Mouse (Mus musculus) adrenal gland, adult 8-10 months (tissue): ENCODE data around the gene Ppp1r13l. TPM values are rescaled to one million over a fixed set of nuclear protein-coding genes. Genes with fewer than 3 reads are reported as not detected.
A peak's percentile ranks its signal among the peaks of the same experiment; 100 is the strongest.

Source experiments
- DNase-seq: peaks from one replicate; pipeline ENCODE4 v3.0.0; 2022
- total RNA-seq, 4 experiments: library from RNA; stranded (reverse); gene quantifications; 2 replicates each; pipeline ENCODE4 v1.2.4; 2022

Ppp1r13l gene
- 10 to 100 TPM in 1 of 4 experiments, 1 to 10 TPM in 3; 6.4 to 12.5 (median 8.4) TPM for total RNA-seq

- DNase-seq: peak; percentile 83
Measured at GRCm38 (mm10) chr7:19359299-19359891, at the start of gene Ppp1r13l, which contains the start of gene Cd3eap. Gene Ppp1r13l, plus strand, starts transcription at chr7:19359749. Gene Cd3eap, minus strand, starts transcription at chr7:19359483.

DNA sequence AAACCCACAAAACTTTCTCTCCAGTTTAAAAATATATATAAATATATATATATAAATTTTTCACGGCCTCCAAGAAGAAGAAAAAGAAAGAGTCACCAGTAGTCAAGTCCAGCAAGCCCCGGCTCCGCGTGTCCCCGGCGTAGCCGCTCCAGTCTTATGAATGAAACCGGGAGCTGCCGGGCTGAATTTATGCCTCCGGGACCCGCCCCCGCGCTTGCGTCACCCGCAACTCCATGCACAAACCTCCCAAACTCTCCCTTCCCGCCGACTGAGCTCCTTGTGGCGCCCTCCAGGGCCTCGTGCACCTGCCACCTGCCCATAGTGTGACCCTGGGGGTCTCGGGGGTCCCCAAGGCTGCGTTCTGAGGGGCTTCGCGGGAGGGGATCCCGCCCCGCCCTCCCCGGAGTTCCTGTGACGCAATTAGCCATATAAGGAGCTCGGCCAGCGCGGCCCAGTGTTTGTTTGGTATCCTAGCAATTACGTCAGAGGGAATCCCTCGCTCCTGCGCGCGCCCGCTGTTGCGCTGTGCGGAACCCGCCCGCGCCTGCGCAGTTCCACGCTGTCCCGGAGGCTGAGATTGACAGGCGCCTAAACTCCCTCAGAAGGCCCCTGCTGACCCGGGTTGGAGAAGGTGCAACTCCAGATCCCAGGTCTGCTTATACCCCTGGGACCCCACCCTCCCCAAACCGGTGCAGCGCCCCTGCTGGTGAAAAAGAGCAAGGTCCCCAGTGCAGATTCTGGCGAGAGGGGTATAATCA lies 49.5 kb upstream of the Ppp1r13l start, which contains the start of gene Fosb:
Gene Fosb, minus strand, starts transcription at position 168 of the 758 bp plus-strand sequence.
- peak; percentile 93 for DNase-seq

GRCm38 (mm10) chr7:19311991-19312390 lies 47.6 kb upstream of the Ppp1r13l start:
- DNase-seq: no peak

DNA sequence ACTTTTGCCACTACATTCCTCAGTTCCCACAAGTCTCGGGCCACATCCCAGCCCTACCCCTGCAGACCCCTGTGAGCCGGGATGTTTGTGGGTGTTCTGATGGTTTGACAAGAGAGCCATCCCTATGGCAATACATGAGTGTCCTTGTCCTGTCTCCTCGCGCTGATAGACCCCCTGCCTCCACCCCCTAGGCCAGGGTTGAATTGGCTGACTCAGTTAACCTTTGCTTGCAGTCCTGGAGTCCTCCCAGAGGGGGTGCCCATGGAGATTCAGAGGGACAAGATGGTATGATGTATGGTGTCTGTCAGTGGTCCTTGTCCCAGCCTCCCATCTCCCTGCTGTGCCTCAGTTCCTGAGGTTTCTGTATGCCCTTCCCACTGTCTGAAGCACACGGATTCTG lies 45.5 kb upstream of the Ppp1r13l start:
- DNase-seq: no peak

DNA sequence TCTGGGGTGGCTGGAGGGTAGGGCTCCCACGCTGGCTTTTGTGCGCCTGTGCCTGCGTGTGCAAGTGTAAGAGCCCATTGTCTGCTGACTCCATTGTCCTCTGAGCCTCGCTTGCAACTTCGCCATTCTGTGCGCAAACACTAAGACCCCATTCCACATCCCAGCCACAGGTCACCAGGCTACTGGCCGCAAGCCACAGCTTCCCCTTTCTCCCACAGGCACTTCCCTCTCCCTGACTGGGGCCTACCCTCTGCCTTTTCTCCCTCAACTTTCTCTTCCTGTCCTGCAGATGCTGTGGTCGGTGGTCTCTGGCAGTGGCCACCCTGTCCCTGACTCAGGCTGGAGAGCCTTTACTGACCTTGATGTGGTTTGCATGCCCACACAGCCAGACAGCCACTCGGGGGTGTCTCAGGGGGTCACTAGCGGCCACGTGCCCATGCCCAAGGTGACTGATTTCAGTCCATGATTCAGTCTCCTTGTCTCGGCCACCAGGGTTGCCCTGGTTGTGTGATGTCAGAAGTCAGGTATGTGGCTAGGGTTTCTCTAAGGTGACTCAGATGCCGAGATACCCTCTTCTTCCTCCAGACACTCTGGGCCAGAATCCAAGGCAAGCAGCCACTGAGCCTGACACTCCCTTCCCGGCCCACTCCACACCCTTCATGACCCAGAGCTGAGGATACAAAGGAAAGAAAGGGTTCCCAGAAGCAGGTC lies 42.9 kb upstream of the Ppp1r13l start:
- no peak for DNase-seq

DNA sequence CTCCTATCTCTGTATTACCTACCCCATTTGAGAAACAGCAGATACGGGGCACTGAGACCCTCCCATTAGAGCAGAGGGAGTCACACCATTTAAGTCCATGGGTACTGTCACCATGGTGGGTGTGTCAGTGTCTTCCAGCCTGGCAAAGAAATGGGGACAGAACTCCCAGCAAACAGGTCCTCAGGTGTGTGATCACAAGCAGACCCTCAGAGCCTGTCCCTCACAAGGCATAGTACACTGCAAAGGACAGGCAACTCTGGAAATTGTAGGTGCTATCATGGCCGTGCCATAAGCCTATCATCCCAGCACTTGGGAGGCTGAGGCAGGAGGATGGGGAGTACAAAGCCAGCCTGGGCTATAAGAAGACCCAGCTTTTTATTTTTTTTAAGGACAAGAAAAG lies 41.3 kb upstream of the Ppp1r13l start:
- no peak for DNase-seq

GRCm38 (mm10) chr7:19318676-19319075 lies 40.9 kb upstream of the Ppp1r13l start:
- DNase-seq: no peak

GRCm38 (mm10) chr7:19319458-19319857 lies 40.1 kb upstream of the Ppp1r13l start:
- DNase-seq: no peak

GRCm38 (mm10) chr7:19319906-19320305 lies 39.6 kb upstream of the Ppp1r13l start:
- peak; percentile 95 for DNase-seq

DNA sequence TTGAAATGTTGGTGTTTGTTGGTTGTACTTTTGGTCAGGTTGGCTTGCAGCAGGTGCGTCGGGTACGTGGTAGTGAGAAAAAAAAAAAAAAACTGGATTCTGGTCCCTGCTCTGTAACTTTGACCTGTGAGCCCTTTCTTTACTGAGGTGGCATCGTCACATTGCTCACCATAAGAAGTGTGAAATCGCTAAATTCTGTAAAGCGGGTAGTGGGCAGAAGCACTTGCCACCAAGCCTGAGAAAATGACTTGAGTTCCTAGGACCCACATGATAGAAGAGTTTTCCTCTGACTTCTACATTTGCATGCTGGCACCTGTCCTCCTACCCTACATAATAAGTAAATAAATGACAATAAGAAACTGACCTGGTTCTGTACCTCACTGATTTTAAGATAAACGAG lies 38.9 kb upstream of the Ppp1r13l start:
- no peak for DNase-seq

GRCm38 (mm10) chr7:19321464-19321863 lies 38.1 kb upstream of the Ppp1r13l start:
- DNase-seq: no peak

DNA sequence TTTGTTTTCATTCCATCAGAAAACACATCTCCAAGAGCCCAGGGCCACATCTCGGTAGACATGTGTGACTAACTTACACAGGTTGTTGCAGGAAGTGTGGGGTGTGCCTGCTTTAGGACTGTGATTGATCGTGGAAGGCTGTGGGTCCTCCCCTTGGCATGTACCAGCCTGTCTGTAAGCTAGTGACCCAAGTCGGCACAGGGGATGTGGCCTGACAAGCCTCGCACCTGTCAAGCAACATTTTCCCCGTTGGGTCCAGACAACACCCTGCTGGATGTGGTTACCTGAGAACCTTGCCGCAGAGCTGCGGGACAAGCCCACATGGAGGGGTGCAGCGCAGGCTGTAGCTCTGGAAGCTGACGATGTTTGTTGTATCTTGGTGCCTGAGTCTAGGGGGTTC lies 37.1 kb upstream of the Ppp1r13l start:
- no peak for DNase-seq

DNA sequence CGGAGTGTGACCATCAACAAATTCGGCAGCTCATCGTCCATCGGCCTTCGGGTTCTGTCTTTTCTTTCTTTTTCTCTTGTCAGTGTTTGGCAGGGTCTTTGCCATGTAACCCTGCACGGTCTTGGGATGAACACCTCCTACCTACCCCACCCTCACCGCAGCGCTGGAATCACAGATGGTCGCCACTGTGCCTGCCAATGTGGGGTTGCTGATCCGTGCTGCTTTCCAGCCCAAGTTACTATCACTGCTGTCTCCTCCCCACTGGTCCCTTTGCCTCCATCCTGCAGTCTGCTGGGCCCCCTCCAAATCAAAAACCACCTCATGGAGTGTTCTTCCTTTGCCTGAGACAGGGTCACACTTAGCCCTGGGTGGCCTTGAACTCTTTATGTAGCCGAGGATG lies 35.3 kb upstream of the Ppp1r13l start:
- DNase-seq: no peak

- no peak for DNase-seq
Measured at GRCm38 (mm10) chr7:19325262-19326199, 34.0 kb upstream of the Ppp1r13l start.

DNA sequence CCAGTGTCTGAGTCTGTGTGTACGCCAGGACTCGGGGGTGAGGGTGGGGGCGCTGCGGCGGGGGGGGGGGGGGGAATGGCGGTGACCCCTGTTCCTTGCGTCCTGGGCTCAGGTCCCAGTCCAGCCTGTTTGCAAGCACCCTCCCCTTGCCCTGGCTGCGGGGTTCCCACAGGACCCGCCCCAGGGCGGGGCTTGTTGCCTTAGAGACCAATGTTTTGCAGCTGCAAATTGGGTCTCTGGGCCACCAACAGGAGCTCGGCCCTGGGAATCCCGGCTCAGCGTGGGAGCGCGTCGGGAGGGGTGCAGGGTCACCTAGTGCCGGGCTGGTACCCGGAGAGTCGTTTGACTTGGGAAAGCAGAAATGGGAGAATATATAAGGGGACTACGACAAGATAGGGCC lies 33.2 kb upstream of the Ppp1r13l start:
- peak; percentile 88 for DNase-seq

- DNase-seq: peak; percentile 94
Measured at GRCm38 (mm10) chr7:19327128-19327527, 32.4 kb upstream of the Ppp1r13l start.

DNA sequence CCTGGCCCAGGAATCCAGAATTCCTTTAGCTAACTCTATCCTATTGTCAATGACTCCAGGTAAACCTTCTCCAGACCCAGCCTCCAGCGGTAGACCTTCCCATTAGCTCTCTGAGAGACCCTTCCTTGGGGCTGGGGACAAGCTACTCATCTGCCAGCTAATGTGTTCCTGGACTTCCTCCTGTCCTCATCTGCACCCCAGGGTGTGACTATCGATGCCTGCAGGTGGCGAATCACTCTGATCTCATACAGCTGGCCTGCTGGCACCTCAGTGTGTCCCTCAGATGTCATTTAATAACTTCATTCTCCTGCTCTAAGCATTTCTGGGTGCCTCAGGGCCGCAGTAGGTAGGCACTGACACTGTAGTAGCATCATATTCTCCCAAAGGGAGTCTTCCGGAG lies 31.8 kb upstream of the Ppp1r13l start:
- DNase-seq: no peak

- no peak for DNase-seq
Measured at GRCm38 (mm10) chr7:19328425-19328824, 31.1 kb upstream of the Ppp1r13l start.

DNA sequence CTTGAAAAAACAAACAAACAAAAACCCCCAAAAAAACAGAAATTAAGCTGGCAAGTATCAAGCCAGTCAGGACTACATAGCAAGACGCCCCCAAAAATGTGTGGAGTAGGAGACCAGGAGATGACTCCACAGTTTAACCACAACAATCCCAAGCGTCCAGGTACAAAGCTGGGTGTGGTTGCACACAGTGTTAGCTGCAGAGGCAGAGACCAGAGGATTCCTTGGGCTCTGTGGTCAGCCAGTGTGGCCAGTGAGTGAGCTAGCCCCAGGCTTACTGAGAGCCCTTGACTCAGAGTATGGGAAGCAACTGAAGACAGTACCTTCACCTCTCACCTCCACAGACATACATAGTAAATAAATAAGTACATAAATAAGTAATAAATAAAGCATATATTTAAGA lies 27.6 kb upstream of the Ppp1r13l start:
- no peak for DNase-seq

DNA sequence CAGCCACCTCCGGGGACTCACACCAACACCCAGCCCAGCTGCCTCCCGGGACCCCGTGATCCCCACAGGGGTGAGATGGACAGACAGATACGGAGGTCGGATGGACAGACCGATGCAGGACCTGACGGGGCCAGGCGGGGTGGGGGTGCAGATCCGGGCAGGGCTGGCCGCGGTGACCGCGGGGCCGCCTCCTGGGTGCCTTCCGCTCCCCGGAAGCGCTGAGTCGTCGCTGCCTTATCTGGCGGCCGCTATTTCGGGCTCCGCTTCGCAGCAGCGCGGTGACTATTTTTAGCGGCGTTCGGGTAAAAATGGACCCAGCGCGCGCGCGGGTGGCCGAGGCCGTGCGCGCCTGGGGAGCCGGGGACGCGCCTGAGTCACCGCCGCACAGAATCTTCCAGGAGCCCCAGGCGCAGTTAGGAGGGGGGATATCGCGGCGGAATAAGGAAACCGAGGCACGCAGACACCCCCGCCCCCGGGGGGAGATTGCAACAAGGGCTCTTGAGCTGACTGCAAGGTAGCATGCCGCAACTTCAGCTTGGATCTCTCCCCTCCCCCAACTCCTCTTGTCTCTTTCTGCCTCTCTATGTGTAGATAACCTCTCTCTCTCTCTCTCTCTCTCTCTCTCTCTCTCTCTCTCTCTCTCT lies 26.7 kb upstream of the Ppp1r13l start:
- peak; percentile 77 for DNase-seq

- DNase-seq: no peak
Measured at GRCm38 (mm10) chr7:19335583-19335982, 24.0 kb upstream of the Ppp1r13l start.

GRCm38 (mm10) chr7:19337122-19337521 lies 22.4 kb upstream of the Ppp1r13l start:
- DNase-seq: no peak
